Mouse (Mus musculus) embryonic fibroblast, embryonic 13.5 days (primary cell): ENCODE data around the gene Tmem108.

Source experiments
- CTCF ChIP-seq: IDR thresholded peaks from 2 replicates; pipeline ENCODE4 v1.5.1; 2011; ENCODE audit warnings: mild to moderate bottlenecking, control low read depth, low read length, moderate library complexity, borderline replicate concordance; ENCODE audit not compliant: insufficient read depth
- POLR2A ChIP-seq: IDR thresholded peaks from 2 replicates; pipeline ENCODE4 v1.6.1; 2011; ENCODE audit warnings: low read depth, mild to moderate bottlenecking, control low read depth, low read length, moderate library complexity

- TF ChIP-seq CTCF (no peak), POLR2A (no peak)
Observed at GRCm38 (mm10) chr9:103783276-103783675, 21.6 kb upstream of the Tmem108 start.
